Mouse (Mus musculus): ENCODE measurements around the gene Tfdp2. TPM values are rescaled to one million over a fixed set of nuclear protein-coding genes. Genes with fewer than 3 reads are reported as not detected.

Gene Tfdp2
- total RNA-seq, 2 experiments from 2014 or later, result 45.7 to 60.1 TPM

DNA sequence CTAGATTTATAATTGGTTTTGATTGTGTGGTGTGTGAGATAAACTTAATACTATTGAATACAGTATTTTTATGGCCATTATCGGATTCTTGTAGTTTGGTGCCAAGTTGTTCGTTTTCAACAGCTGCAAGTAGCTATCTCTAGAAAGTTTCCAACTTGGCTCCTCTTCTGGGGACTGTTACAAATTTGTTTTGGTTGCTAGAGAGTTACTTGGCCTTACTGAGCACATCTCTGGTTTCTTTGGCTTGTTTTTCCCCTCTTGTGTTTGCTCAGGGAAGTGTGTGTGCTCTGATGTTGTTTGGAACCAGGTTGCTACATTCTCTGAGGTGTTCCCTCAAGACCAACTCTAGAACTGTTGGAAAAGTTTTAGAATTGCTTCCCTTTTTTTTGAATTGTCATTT is 27.2 kb downstream of the Tfdp2 start:
- DNase-seq (ENCODE audit: low spot score in 2 of 2), result no peak

DNA sequence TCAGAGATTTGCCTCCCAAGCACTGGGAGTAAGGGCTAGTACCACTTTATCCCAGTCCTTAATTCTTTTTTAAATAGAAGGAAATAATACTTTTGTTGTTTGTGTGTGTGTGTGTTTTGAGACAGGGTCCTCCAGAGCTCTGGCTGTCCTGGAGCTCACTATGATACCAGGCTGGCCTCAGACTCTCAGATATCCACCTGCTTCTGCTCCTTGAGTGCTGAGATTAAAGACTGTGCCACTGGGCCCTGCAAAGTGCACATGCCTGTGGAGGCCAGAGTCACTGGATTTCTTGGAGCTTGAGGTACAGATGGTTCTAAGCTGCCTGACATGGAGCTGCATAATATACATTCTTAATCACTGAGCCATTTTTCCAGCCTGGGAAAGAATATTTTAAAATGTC is 32.2 kb downstream of the Tfdp2 start:
- DNase-seq (ENCODE audit: low spot score in 2 of 2), result no peak

DNA sequence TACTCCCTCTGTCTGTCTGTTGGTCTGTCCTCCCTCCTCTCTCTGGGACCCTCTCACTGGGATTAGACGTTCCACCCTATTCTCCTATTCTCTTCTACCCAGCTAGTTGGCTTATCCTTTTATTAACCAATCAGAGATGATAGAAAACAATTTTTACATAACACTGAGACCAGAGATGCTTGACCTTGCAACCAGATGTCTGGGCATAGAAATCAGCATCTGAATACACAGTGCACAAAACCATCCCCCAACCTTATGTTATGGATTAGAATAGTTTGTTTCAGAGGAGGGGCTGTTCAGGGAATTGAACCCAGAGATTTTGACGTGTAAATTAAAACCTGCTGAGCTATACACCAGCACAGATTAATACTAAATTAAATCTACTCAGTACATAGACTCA is 34.2 kb downstream of the Tfdp2 start:
- no peak for DNase-seq (ENCODE audit: low spot score in 2 of 2)

DNA sequence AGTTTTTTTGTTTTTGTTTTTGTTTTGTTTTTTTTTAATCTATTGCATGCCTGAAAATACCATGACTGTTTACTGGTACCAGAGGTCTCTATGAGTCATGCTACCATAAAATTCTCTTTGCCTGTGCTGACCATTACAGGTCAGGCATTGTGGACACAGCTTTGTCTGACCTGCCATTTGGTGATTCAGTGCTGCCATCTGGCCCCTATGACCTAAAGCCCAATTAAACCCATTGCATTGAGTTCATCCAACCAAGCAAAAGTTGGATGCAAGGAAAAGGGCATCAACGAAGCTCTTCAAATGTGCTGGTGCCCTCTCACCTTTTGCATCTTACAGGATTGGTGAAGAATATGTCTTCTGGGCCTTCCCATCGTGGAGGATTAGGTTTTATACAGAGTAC is 39.4 kb downstream of the Tfdp2 start:
- DNase-seq (ENCODE audit: low spot score in 2 of 2), result no peak

DNA sequence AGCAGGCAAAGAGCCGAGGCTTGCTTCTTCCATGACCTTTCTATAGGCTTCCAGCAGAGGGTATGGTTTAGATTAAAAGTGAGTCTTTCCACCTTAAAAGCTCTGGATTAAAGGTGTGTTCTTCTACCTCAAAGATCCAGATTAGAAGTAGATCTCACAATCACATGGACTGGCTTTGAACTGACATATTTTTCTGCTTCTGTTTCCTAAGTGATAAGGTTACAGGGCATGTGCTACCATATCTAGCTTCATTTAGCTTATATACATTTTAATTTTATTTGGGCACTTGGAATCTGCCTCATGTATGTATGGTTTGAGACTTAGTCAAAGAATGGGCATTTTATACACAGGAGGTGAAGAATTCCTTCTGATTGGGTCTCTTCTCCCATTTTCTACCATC is 41.3 kb downstream of the Tfdp2 start:
- DNase-seq (ENCODE audit: low spot score in 2 of 2), result no peak

DNA sequence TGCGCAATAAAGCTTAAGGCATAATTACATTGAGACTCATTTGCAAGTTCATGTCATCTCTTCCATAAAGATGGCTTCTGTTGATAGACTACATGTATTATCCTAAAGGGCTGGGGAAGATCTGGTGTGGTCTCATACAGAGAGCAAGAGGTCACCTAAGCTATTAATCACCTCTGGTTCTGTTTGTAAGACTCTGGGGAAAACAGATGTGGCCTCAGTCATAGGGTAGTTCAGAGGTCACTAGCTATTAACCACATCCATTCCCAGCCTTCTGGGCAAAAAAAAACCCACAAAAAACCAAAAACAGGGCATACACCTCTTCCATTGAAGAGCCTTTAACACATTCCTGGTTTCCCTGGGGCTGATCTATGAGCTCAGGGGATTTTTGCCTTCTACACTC is 42.2 kb downstream of the Tfdp2 start:
- DNase-seq (ENCODE audit: low spot score in 2 of 2), result no peak

DNA sequence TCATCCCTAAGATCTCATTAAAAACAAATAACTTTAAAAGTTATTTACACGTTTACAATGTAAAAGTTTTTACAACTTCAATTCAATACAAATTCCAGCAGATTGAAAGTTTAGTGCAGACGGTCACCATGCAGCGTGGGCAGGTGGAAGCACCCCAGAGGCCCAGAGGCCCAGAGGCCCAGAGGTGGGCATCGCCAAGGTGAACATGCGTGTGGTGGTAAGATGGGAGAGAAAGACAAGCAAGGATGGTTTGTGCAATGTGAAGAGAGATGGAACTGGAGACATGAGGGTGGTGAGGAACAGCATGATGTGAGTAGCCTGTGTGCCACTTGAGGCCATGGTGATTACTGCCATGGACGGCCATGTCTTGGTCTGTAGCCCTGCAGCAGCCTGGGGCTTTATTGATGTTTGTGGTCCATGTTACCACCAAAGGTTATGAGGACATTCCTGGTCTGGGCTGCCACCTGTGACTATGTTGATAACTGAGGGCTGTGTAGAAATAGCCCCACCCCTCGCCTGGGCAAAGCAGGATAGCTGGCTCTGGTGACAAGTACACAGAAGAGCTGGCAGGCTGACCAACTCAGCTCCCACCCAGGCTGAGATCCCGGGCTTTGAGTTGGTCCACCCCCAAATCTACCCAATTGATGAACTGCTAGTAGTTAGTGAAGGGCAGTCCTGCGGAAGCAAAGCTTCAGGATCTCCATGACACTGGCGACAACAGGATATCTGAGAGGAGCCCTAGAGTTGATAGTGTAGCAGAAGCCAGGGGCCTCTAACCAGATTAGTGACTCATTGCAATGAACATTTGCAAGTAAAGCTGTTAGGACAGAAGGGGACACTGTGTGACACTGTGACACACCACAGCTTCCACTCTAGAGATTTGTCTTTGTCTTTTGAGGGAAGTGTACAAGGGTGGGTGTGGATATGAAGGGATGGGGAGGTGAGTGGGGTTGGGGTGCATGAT is 45.3 kb downstream of the Tfdp2 start:
- DNase-seq (ENCODE audit: low spot score in 2 of 2), result no peak

DNA sequence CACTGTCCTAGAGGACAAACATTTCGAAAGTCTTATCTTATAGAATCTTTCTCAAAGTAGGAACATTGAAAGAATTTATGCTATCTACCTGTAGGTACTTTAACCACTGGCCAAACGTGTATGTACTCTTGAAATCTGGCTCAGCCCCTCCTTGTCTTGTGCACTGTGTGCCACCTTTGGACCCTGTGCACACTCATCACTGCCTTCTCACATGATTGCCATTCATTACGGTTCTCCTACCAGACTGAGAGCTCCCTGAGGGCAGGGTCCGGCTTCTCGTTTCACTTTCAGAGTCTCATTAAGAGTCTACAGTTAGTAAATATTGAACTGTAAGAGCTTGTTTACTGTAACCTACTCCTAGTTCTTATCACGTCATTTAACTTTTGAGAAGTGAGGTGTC is 47.8 kb downstream of the Tfdp2 start:
- no peak for DNase-seq (ENCODE audit: low spot score in 2 of 2)

DNA sequence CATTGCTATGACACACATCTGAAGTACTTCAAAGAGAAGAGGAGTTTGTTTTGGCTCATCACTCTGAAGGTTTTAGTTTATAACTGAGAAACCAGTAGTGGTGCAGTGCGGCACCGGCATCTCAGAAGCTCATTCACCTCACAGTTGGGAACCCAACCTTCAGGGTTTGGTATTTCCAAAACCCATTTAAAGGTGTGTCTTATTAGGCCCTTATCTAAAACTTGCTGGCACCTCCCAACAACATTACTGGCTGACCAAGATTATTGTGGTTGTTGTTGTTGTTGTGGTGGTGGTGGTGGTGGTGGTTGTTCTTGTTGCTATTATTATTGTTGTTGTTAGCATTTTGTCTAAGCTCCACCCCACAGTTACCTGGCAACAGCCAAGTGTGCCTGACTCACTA is 58.7 kb downstream of the Tfdp2 start:
- no peak for DNase-seq (ENCODE audit: low spot score in 2 of 2)

DNA sequence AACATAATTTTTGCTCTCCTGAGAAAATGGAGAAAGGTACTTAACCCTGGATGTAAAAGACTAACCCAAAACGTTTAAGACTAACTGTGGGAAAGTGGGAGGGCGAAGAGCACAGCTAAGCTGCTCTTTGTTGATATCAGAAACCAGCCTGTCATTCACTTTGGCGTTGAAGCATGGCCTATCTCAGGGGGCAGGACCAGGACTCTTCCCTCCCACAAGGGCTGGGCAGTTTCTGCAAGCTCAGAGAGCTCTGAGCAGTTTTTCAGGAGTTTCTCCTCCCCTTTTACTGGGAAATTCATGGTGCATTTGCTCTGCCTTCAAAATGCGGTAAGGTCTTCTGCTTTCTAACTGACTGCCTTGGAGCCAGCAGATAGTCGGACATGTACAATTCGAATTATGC is 62.4 kb downstream of the Tfdp2 start:
- DNase-seq (ENCODE audit: low spot score in 2 of 2), result no peak

DNA sequence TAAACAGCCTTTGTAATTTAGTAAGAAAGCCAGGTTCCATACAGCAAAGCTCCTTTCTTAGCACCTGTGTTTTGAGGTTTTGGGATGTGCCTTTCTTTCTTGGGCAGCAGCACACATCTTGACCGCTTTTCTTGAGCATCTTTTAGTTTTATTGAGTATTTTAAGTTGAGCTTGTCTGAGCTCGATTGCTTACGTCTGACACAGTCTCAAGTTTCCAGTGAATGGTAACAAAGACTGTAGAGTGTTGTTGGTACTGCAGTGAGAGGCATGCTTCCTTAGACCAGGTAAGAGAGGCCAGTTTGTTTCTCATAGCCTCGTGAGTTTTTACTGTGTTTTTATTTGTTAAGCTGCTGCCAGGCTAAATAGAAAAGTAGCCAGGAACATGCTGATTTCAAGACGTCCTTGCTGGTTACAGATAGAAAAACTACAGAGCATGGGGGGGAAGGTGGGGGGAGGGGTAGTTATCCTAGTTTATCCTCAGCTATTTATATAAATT is 63.0 kb downstream of the Tfdp2 start:
- DNase-seq (ENCODE audit: low spot score in 2 of 2), result no peak

DNA sequence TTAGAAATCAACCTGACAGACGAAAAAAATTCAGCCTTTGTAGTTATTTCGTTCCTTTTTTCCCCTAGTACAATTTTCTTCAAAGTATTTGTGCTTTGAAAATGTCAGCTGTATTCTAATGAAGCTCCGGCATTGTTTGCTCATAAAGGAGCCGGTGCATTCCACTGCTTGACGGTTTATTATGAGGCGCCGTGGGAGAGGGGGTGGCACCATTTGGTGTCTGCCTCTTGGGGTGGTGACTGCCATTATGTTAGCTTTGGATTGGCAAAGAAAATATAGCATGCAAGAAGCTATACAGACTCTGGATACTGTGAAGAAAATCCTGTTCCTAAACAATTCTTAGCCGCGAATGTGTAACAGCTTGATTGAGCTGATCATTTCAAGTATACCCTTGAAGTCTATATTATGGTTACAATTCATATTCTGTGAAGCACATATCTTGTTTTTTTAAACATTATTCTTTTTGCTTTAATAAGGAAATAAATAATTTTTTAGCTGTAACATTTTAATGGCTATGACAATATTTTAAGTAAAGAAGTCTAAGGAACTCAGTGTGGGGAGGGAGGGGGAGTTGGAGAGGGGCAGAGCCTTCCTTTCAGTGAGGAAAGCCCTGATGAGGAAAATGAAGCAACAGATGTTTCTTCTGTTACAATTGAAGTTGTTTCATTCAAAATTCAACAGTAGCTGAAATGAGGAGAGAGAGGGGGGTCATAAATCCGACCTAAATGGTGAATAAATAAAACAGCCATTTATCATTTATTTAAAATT is 63.9 kb downstream of the Tfdp2 start:
- DNase-seq (ENCODE audit: low spot score in 2 of 2), result peak in 1 of 2 experiments; percentile 18

DNA sequence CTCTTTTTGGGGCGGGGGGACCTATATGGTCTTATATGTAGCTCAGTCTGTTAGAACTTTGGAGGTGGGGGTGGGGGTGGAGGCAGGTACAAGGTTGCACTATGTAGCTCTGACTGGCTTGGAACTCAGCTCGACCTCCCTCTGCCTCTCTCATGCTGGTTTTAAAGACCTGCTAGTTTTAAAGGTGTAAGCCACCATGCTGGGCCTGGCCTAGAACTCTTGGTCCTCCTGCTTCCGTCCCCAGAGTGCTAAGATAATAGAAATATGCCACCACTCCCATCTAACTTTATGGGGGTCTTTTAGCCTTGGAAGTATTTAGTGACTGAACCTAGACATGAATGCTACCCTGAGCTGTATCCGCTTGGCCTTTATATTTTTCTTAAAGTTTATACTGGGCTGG is 65.0 kb downstream of the Tfdp2 start:
- DNase-seq (ENCODE audit: low spot score in 2 of 2), result no peak

DNA sequence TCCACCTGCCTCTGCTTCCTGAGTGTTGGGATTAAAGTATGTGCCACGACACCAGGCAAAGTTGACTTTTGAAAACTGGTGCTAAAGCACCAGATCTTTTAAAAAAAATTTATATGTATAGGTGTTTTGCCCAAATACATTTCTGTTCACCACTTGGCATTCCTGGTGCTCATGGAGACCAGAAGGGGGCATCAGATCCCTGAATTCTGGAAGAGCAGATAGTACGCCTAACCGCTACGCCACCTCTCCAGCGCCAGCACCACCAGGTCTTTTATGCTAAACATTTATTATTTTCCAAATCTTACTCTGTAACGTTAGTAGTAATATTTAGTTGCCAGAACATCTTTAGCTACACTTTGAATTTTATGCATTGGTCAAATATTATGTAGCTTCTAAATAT is 65.9 kb downstream of the Tfdp2 start:
- DNase-seq (ENCODE audit: low spot score in 2 of 2), result no peak

DNA sequence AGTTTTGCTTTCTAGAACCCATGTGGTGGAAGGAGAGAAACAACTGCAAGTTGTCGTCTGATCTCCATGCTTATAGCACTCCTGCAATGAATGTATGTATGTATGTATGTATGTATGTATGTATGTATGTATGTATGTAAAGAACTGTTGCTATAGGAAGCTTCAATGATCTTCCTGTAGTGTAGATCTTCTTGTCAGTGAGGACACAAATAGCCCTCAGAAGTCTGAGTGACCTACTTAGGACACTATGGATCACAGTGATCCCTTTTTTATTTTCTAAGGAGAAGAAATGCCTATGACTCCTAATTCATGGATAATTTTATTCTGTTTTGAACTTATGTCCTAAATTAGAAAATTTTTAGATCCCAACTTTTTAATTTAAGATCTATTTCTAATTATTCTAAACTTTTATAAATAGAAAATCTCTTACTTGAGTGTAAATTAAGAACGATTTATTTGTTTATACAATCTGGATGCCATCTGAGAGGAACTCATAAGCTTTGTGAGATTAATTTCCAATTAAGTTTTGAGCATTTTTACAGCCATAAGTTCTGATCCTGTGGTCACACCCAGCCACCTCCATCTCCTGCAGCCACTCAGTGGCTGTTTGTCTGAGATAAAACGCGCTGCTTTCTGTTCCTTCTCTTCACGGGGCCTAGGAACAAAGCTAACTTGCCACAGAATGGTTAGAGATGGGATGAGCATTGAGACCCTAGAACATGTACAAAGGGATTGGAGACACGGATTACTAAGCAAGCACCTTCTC is 70.9 kb downstream of the Tfdp2 start:
- DNase-seq (ENCODE audit: low spot score in 2 of 2), result no peak

DNA sequence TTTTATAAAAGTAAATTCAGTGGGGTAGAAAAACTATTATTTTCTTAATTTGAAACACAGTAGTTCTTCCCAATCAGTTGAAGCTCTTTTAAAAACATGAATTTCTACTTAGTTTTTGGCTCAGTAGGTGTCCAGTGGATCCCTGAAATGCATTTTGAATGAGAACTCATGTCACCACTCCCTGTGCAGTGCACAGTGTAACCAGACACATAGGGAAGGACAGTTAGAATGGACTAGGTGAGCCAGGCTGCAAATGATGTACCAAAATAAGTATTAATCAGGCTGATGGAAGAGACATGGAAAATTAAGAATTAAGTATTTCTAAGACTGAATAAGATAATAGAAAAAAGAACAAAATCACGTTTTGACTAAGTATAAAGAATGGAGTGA is 71.5 kb downstream of the Tfdp2 start:
- no peak for DNase-seq (ENCODE audit: low spot score in 2 of 2)

DNA sequence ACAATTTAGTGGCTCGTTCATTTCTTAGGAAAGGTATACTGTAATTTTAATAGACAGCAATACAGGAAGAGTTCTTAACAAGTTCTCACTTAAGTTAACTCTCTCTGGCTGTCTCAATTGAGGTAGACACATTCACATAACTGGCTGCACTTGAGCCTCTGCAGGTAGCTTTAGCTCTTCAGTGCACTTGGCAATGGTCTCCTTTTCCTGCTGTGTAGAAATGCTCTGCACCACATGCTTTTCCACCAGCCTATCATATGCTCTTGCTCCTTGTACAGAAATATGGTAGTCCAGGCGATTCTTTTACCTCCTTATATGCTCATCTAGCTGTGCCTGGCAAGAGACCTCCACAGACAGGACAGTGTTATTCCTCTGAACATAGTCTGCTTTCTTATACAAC is 73.7 kb downstream of the Tfdp2 start:
- DNase-seq (ENCODE audit: low spot score in 2 of 2), result no peak

DNA sequence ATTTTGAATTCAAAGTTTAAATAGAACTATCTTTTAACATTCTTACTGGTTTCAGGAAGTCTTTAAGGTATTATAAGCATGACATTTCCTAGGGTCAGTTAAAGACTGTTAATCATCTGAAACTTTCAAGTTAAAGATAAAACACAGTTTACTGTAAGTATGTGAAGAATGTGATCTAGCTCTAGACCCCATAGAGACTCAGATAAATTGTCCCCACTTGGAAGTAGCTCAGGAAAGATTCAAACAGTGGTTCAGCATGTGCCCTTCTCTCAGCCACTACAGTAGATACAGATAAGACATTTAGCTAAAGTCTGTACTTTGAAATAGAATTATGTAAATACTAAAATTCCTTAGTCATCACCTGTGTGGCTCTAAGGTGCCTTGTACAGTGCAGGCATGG is 79.5 kb downstream of the Tfdp2 start:
- DNase-seq (ENCODE audit: low spot score in 2 of 2), result no peak

DNA sequence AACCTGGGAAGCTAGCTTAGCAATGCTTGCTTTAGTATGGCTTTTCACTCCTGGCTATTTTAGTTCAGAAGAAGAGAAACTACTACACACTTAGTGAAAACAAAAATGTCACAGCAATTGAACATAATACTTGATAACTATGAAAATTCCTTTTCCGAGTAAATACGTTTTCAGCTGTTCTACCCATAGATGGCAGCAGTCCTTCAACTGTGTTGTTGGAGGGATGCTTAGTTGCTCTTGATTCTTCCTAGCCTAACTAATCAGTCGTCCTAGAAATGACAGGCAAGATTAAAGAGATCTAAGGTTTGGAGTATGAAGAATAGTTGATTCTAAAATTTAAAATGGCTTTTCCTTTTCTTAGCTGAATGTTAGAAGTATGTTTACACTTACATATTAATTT is 85.4 kb downstream of the Tfdp2 start:
- no peak for DNase-seq (ENCODE audit: low spot score in 2 of 2)

DNA sequence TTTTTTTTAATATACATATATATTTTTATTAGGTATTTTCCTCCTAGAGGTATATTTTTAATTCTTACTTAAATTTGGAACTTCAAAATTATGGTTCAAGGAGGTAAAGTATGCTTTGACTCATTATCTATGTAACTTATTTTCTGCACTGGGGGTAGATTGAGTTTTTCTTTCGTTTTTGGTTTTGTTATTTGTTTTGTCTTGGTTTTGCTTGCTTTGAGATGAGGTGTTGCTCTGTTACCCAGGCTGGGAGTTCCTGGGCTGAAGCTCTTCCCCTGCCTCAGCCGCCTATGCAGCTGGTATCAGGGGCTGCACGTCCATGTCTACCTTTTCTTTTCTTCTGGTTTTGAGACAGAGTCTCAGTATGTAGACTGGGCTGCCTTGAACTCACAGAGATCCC is 86.0 kb downstream of the Tfdp2 start:
- DNase-seq (ENCODE audit: low spot score in 2 of 2), result no peak

DNA sequence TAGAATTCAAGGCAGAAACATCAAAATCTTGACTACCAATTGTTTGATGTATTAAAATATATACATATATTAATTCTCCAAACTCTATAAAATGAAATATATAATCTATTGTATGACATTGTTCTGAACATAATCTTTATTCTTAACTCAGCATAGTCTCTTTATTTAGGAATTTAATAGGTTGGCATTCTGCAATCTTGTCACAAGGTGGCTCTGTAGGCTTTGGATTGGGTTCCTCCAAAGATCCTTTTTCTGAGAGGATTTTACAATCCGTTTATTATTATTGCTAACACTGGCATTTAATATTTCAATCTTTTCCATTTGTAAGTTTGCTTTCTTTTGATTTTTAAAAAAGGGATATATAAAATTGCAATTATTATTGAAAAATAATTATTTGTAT is 88.8 kb downstream of the Tfdp2 start:
- no peak for DNase-seq (ENCODE audit: low spot score in 2 of 2)

DNA sequence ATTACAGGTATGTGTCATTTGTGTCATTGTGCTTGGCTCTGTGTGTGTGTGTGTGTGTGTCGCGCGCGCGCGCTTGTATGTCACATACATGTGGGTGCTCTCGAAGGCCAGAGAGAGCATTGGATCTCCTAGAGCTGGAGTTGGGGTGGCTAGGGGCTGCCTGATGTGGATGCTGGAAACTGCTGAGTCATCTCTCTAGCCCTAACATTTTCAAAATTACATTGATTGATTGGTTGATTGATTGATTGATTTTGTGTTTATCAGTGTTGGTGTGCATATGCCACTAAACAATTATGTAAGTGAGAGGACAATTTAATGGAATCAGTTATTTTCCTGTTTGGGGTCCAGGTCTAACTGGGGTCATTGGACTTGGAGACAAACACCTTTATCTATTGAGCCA is 96.1 kb downstream of the Tfdp2 start:
- no peak for DNase-seq (ENCODE audit: low spot score in 2 of 2)
